Mouse (Mus musculus) MEL (cell line): ENCODE measurements at regions not wholly inside any gene's neighbourhood (a gene's known extent, or its start where the extent isn't known, plus 50 kb on each side); places are given as distances from the start of the nearest gene placed in this dataset.

Experiments
- DNase-seq: peaks from one replicate; pipeline ENCODE4 v3.0.0; 2011; ENCODE audit warnings: low read depth, low spot score
- H3K27ac ChIP-seq: 2 replicates; pipeline ENCODE4 v1.5.1; 2012; ENCODE audit warnings: low read depth, mild to moderate bottlenecking, control low read depth, low read length, moderate library complexity; ENCODE audit not compliant: control insufficient read depth
- H3K27me3 ChIP-seq, 2 experiments: fragments of 150-350 bp in 1 of 2; sonication (generic) in 1 of 2; 2 replicates each; pipeline ENCODE4 v1.6.1; 2012; ENCODE audit warnings: low read length in 2 of 2, mild to moderate bottlenecking in 2 of 2, improper control_type of control experiment in 1 of 2, moderate library complexity in 1 of 2; ENCODE audit not compliant: insufficient read depth in 2 of 2, control insufficient read depth in 1 of 2
- H3K36me3 ChIP-seq, 2 experiments: 2 replicates each; pipeline ENCODE4 v1.6.1; 2012 to 2014; ENCODE audit warnings: low read length in 2 of 2, improper control_type of control experiment in 1 of 2, inconsistent platforms in 1 of 2, mild to moderate bottlenecking in 1 of 2; ENCODE audit not compliant: insufficient read depth in 2 of 2, control insufficient read depth in 1 of 2
- H3K4me1 ChIP-seq, 2 experiments: fragments of 150-350 bp in 1 of 2; sonication (generic) in 1 of 2; 2 replicates each; pipeline ENCODE4 v1.6.1; 2012; ENCODE audit warnings: low read length in 2 of 2, improper control_type of control experiment in 1 of 2, mild to moderate bottlenecking in 1 of 2; ENCODE audit not compliant: insufficient read depth in 2 of 2, control insufficient read depth in 1 of 2
- H3K4me3 ChIP-seq, 2 experiments: fragments of 150-350 bp in 1 of 2; sonication (generic) in 1 of 2; 2 replicates each; pipeline ENCODE4 v1.5.1; 2012; ENCODE audit warnings: low read depth in 2 of 2, low read length in 2 of 2, mild to moderate bottlenecking in 2 of 2, moderate library complexity in 2 of 2, control low read depth in 1 of 2, improper control_type of control experiment in 1 of 2; ENCODE audit not compliant: control insufficient read depth in 1 of 2, insufficient read depth in 1 of 2
- H3K79me2 ChIP-seq: 2 replicates; pipeline ENCODE4 v1.6.1; 2012; ENCODE audit warnings: mild to moderate bottlenecking, low read length, moderate library complexity; ENCODE audit not compliant: control insufficient read depth, poor library complexity, insufficient read depth
- H3K9ac ChIP-seq: 2 replicates; pipeline ENCODE4 v1.6.1; 2012; ENCODE audit warnings: low read depth, mild to moderate bottlenecking, control low read depth, low read length, moderate library complexity; ENCODE audit not compliant: control insufficient read depth, poor library complexity, severe bottlenecking
- H3K9me3 ChIP-seq: fragments of 150-350 bp; sonication (generic); replicated peaks from 2 replicates; pipeline ENCODE4 v1.6.1; 2012; ENCODE audit warnings: mild to moderate bottlenecking, low read length, improper control_type of control experiment, moderate library complexity; ENCODE audit not compliant: insufficient read depth
- BHLHE40 ChIP-seq: IDR thresholded peaks from 2 replicates; pipeline ENCODE4 v1.6.1; 2012; ENCODE audit warnings: low read depth, mild to moderate bottlenecking, inconsistent platforms, low read length, improper control_type of control experiment, borderline replicate concordance
- CHD1 ChIP-seq: IDR thresholded peaks from 2 replicates; pipeline ENCODE4 v1.6.1; 2012; ENCODE audit warnings: low read depth, mild to moderate bottlenecking, inconsistent platforms, low read length, improper control_type of control experiment
- CHD2 ChIP-seq: IDR thresholded peaks from 2 replicates; pipeline ENCODE4 v1.6.1; 2011; ENCODE audit warnings: low read length, improper control_type of control experiment
- CTCF ChIP-seq, 3 experiments: IDR thresholded peaks in 2 of 3; conservative IDR thresholded peaks in 1 of 3; 2 replicates each; pipeline ENCODE4 v1.5.1; 2011 to 2012; ENCODE audit warnings: low read length in 3 of 3, low read depth in 2 of 3, mild to moderate bottlenecking in 2 of 3, improper control_type of control experiment in 1 of 3, inconsistent platforms in 1 of 3, mixed read lengths in 1 of 3, moderate library complexity in 1 of 3; ENCODE audit not compliant: control insufficient read depth in 1 of 3, insufficient read depth in 1 of 3, poor library complexity in 1 of 3, severe bottlenecking in 1 of 3
- ETS1 ChIP-seq: IDR thresholded peaks from 2 replicates; pipeline ENCODE4 v1.6.1; 2012; ENCODE audit warnings: low read depth, mild to moderate bottlenecking, inconsistent platforms, low read length, improper control_type of control experiment, moderate library complexity
- JUND ChIP-seq: IDR thresholded peaks from 2 replicates; pipeline ENCODE4 v1.6.1; 2011; ENCODE audit warnings: low read depth, mild to moderate bottlenecking, improper control_type of control experiment, low read length
- KAT2A ChIP-seq: conservative IDR thresholded peaks from 2 replicates; pipeline ENCODE4 v1.6.1; 2012; ENCODE audit warnings: low read depth, low read length, improper control_type of control experiment, inconsistent platforms
- MAZ ChIP-seq: IDR thresholded peaks from 2 replicates; pipeline ENCODE4 v1.6.1; 2012; ENCODE audit warnings: low read depth, mild to moderate bottlenecking, inconsistent platforms, low read length, improper control_type of control experiment
- MEF2A ChIP-seq: IDR thresholded peaks from 2 replicates; pipeline ENCODE4 v1.6.1; 2014; ENCODE audit warnings: low read depth, mild to moderate bottlenecking, inconsistent platforms, low read length, improper control_type of control experiment; ENCODE audit not compliant: poor library complexity, insufficient replicate concordance, severe bottlenecking; ENCODE audit errors: extremely low read depth
- MYB ChIP-seq: IDR thresholded peaks from 2 replicates; pipeline ENCODE4 v1.6.1; 2011; ENCODE audit warnings: mild to moderate bottlenecking, low read depth, low read length, improper control_type of control experiment
- NELFE ChIP-seq: IDR thresholded peaks from 2 replicates; pipeline ENCODE4 v1.6.1; 2011; ENCODE audit warnings: low read depth, low read length, improper control_type of control experiment
- POLR2AphosphoS2 ChIP-seq: IDR thresholded peaks from 2 replicates; pipeline ENCODE4 v1.6.1; 2011; ENCODE audit warnings: low read length, improper control_type of control experiment
- POLR2AphosphoS5 ChIP-seq: IDR thresholded peaks from 2 replicates; pipeline ENCODE4 v1.6.1; 2012; ENCODE audit warnings: low read depth, borderline replicate concordance, mild to moderate bottlenecking, inconsistent platforms, low read length, moderate library complexity, mixed read lengths
- RAD21 ChIP-seq: IDR thresholded peaks from 2 replicates; pipeline ENCODE4 v1.6.1; 2011; ENCODE audit warnings: mild to moderate bottlenecking, low read depth, low read length, improper control_type of control experiment
- SIN3A ChIP-seq: IDR thresholded peaks from 2 replicates; pipeline ENCODE4 v1.6.1; 2012; ENCODE audit warnings: low read length, improper control_type of control experiment, inconsistent platforms
- UBTF ChIP-seq: IDR thresholded peaks from 2 replicates; pipeline ENCODE4 v1.6.1; 2012; ENCODE audit warnings: low read depth, mild to moderate bottlenecking, inconsistent platforms, low read length, improper control_type of control experiment, moderate library complexity, borderline replicate concordance; ENCODE audit not compliant: insufficient read depth
- ZKSCAN1 ChIP-seq: IDR thresholded peaks from 2 replicates; pipeline ENCODE4 v1.6.1; 2012; ENCODE audit warnings: low read depth, mild to moderate bottlenecking, inconsistent platforms, low read length, improper control_type of control experiment, moderate library complexity

DNA sequence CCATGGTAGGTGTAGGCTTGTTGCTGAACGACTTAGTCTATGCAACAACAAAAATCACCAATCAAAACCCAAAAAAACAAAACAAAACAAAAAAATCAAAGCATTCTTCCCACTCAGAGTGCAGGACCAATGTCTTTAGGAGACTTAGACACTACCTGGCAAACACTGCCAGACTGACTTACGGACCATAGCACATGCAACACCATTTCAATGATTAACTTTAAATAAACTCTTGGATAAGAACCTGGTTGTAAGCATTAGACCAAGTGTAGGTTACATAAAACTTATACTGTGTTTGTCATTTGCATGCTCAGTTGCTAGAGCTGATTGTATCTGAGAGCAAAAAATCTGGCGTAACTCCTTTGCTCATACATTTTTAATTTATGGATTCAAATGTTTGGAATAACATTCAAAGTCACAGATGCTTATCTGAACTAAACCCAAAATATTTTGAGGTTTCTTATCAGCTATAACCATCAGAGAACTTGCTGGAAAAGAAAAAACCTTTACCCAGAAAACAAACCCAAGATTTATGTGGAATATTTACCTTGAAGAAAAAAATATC, 174.5 kb upstream of the Dcn start:
- no peaks in the 10 kb centered on the region for H3K27me3 ChIP-seq
- no peak for TF ChIP-seq UBTF
- no peak for TF ChIP-seq KAT2A
- H3K4me1 ChIP-seq = no peaks in the 10 kb centered on the region
- H3K9me3 ChIP-seq = no peaks in the 10 kb centered on the region
- H3K36me3 ChIP-seq = no peaks in the 10 kb centered on the region
- DNase-seq = no peak
- H3K9ac ChIP-seq = no peak overlapping the region
- H3K79me2 ChIP-seq = no peaks in the 10 kb centered on the region
- H3K4me3 ChIP-seq = no peak overlapping the region
- H3K27ac ChIP-seq = no peak overlapping the region

DNA sequence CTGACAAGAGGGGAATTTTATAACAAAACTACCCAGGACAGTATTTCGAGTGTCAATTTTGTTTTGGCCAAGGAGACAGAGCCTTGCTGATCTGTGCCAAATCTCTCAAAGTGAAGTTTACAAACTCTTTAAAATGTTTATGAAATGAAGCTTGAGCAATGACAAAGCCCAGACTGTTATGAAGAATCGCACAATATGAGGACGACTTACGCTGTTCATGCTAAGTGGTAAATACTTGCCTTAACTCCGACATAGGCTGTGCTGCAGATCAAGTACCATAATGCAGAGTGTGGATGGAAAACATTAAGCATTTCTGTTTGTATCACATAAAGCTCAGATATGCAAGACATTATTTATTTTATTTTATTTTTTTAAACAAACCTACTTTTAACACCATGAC, 169.8 kb upstream of the Dcn start:
- DNase-seq = no peak
- no peak overlapping the region for H3K9ac ChIP-seq
- no peaks in the 10 kb centered on the region for H3K79me2 ChIP-seq
- no peaks in the 10 kb centered on the region for H3K9me3 ChIP-seq
- H3K36me3 ChIP-seq = peaks cover 0 to 7% of the 10 kb centered on the region in 2 experiments; a peak in 2 of 4 replicates
- TF ChIP-seq ETS1 = no peak
- no peak for TF ChIP-seq SIN3A
- no peak for TF ChIP-seq CHD1
- TF ChIP-seq JUND = no peak
- no peak for TF ChIP-seq RAD21
- H3K27me3 ChIP-seq = no peaks in the 10 kb centered on the region
- no peak overlapping the region for H3K27ac ChIP-seq
- no peak overlapping the region for H3K4me3 ChIP-seq
- H3K4me1 ChIP-seq = no peaks in the 10 kb centered on the region

DNA sequence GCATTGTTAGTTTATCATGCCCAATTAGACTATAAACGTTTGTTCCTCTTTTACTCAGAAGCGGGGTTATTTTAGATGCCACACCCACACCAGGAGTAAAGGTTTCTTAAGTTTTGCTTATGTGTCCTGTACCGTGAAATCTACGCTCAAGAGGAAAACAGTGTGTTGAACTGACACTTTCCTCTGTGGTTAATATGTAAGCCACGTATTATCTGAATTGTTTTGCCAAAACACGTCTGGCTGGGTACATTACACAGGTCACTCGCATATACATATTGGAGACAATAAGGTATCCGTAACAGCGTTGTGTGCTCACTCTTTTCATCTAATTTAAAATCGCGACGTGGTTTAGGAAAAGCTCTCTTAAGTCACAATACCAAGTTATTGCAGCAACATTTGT, 166.9 kb upstream of the Dcn start:
- H3K79me2 ChIP-seq = no peaks in the 10 kb centered on the region
- DNase-seq = peak; percentile 59
- peak overlapping the region; percentile 40 to 41 for H3K4me3 ChIP-seq
- TF ChIP-seq CTCF (IDR thresholded peaks at IDR 0.05 in 2 of 3, conservative IDR thresholded peaks at IDR 0.05 in 1 of 3; ENCODE audit: control insufficient read depth in 1 of 3, insufficient read depth in 1 of 3, low read depth in 2 of 3, low read length in 3 of 3, poor library complexity in 1 of 3, severe bottlenecking in 1 of 3) (no peak), POLR2AphosphoS5 (no peak), POLR2AphosphoS2 (no peak), MAZ (no peak), MYB (no peak), NELFE (no peak), ZKSCAN1 (no peak), BHLHE40 (no peak), CHD2 (no peak), MEF2A (no peak)
- peaks cover 0 to 7% of the 10 kb centered on the region in 2 experiments; a peak in 2 of 4 replicates for H3K36me3 ChIP-seq
- H3K9me3 ChIP-seq = no peaks in the 10 kb centered on the region
- no peaks in the 10 kb centered on the region for H3K27me3 ChIP-seq
- peak overlapping the region; percentile 38; the same call in 1 of the 2 replicates for H3K9ac ChIP-seq
- no peak overlapping the region for H3K27ac ChIP-seq
- no peaks in the 10 kb centered on the region for H3K4me1 ChIP-seq
